Mouse (Mus musculus) brain, embryonic 18.5 days (tissue): ENCODE results near the gene Cep350.
"Not testable (repeated sequence)": the region's sequence is repeated elsewhere in the genome, so short reads cannot be mapped to it uniquely, and the experiment has no call there.

Experiments
- DNase-seq: peaks from one replicate; pipeline ENCODE4 v3.0.0-alpha.2; 2012; ENCODE audit warnings: low read depth, low spot score

Gene Cep350

DNA sequence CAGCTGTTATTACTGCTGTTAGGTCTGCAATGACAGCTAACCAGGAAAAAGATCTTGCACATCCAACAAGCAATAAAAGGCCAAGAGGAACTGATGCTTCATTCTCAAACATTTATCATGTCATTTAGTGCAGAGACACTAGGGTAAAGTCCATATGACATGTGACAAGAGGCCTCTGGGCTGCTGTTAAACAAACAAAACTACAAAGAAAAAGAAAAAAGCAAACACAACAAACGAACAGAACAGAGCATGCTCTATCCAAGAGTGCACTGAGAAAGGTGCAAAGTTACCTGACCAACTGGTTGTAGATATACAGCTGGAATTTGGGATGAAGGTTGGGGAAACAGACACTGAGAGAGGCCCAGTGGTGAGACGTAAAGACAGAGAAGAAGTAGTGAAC, 86.2 kb downstream of the Cep350 start:
- no peak for DNase-seq

DNA sequence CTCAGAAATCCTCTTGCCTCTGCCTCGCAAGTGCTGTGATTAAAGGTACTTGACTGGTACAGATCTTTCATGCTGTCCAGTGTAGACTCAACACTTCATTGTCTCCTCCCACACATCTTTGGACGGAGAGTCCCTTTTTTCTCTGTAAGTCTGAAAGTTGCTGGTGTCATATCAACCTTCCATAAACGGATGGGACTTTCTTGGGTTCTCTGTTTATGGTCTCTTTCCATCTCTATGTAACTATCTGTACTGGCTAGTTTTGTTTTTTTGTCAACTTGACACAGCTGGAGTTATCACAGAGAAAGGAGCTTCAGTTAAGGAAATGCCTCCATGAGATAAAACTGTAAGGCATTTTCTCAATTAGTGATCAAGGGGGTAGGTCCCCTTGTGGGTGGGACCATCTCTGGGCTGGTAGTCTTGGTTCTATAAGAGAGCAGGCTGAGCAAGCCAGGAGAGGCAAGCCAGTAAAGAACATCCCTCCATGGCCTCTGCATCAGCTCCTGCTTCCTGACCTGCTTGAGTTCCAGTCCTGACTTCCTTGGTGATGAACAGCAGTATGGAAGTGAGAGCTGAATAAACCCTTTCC, 90.3 kb downstream of the Cep350 start:
- DNase-seq = not testable (repeated sequence)

- no peak for DNase-seq
Measured at GRCm38 (mm10) chr1:155879596-155879995, 93.5 kb downstream of the Cep350 start.

DNA sequence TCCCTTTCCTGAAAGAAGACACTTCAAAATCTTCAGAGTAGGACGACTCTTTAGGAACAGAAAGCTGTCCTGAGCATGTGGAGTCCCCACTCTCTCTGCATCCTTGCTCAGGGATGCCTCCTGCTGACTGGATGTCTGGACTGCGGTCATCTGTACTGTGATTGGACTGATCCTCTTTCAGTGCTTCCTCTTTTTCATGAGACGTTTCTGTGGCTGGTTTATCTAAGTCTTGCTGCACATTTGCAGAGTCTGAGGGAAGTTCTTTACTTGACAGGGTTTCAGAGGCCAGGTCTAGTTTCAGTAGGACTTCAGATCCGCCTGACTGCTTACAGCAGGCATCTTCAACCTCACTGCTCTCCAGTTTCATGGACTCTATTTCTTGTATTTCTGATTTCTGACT, 110.1 kb downstream of the Cep350 start:
- DNase-seq = no peak

DNA sequence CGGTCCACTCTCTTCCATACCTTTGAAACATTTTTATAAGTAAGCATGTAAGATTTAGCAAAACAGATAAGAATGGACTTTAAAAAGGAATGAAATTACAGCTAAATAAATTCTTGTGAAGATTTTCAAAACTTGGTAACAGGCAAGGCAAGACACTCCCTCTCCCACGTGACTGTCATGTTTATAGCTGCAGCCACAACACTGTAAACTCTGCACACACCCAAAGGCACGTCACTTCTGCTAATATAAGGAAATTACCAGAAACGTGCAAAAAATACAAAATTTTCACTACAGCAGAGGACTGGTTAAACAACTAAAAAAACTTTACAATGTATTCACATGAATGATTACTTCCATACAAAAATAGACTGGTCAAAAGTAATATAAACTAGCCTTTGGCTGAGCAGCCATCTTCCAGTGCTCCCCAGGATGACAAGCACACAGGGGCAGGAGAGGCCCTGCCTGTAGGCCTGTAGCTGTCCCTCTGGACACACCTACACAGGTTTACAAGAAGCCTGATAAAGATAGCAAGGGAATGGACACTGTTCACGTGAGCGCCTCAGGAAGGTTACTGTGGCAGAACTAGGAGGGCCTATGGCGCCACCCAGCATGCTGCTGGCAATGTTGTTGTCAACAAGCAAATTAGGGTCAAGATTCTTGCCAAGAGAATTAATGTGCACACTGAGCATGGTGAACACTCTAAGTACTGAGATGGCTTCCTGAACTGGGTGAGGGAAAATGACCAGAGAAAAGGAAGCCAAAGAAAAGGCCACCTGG, 117.9 kb downstream of the Cep350 start:
- no peak for DNase-seq

DNA sequence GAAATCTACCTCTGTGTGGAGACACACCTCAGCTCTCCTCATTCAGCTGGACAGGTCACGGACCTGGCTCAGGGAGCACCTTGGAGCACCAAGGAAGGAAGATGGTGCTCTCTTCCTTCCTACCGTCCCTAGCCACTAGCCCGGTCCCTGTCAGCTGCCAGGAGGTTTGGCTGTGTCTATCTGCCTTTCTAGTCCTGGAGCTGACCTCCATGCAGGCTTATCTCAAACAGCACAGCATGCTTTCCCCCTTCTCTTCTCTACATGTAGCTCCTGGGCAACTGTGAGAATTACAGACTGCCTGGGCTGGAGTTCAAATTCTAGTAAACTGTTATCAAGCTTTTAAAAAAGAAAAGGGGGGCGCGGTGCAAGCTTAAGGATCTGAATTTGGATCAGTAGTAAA, 120.0 kb downstream of the Cep350 start:
- DNase-seq = no peak

- no peak for DNase-seq
Measured at GRCm38 (mm10) chr1:155844235-155844634, 128.8 kb downstream of the Cep350 start.

DNA sequence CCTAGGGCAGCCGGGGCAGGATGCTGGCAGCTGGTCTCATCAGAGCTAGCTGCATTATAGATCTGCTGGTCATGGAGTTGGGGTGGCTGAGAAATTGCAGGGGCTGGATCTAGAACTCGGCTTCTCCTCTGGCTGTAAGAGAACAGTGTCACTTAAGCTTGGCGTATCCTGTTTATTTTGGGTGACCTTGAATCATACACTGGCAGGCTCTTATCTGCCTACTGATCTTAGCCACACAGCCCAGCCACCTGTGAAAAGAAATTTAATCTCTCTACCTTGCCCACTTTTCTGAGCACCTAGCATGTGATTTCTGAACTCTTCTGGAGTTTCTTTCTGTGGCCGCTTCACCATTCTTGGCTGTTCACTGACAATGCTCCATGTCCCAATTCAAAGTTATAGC, 129.5 kb downstream of the Cep350 start:
- no peak for DNase-seq

GRCm38 (mm10) chr1:155835667-155836066, 137.4 kb downstream of the Cep350 start:
- no peak for DNase-seq

GRCm38 (mm10) chr1:155833610-155834009, 139.4 kb downstream of the Cep350 start:
- DNase-seq = no peak

DNA sequence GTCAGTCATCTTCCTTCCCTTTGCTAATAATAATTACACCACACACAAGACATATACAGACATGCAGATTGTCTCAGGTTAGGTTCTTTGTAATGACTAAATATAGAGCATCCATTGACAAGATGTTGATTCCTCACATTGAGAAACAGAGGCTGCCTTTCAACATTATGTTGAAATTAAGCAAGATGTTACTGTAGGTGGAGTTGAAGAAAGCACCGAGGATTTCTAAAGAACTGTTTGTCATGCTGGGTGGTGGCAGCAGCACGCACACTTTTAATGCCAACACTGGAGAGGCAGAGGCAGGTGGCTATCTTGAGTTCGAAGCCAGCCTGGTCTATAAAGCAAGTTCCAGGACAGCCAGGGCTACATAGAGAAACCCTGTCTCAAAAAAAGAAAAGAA, 141.1 kb downstream of the Cep350 start:
- DNase-seq = no peak

- no peak for DNase-seq
Measured at GRCm38 (mm10) chr1:155830861-155831260, 142.2 kb downstream of the Cep350 start.

DNA sequence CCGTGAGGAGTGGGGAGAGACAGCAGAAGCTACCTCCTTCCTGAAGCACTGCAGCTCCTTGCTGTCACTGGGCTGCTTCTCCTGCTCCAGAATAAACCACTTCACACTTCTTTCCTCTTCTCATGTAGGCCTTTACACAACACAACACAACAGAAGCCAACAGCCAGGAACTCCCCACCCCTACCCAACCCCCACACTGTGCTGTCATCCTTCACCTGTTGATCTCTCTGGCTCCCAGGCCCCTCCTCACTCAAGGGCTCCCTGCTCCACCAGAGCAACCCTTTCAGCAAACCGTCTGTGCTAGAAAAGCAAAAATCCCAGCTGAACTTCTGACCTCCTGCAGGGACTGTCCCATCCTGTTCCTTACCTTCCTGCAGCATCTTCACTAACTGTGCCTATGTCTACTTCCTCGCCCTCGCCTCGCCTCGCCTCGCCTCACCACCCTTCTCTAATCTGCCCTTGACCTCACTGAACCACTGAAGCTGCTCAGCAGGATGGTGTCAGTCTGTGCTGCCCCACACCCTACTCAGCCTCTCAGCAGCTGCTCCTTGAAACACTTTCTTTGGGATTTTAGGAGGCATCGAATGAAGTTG, 145.3 kb downstream of the Cep350 start:
- no peak for DNase-seq

DNA sequence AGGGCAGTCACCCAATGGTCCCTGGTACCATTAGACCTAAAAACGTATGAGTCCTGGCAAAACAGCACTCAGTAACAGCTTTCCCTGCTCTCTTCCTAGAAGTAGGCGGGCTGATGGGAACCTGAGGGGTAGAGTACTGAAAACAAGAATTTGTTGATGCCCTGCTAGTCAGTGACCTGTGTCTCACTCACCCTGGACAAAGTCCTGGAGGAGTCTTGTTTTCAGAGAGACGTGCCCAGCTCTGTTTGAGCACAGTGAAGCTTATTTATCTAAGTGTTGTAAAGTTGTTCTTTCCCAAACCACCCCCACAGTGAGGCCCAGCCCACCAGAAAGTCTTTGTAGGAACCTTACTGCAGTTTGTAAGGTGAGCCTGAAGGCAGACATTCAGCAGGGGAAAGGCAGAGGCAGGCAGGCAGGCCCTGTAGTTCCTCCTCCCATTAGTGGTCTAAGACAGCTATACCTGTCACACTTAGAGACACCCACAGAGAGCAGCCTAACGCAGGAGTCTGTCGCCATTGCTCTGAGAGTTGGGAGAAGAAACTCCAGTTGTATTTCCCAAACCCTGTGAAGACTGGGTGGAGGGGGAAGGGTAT, 146.2 kb downstream of the Cep350 start:
- DNase-seq = no peak

DNA sequence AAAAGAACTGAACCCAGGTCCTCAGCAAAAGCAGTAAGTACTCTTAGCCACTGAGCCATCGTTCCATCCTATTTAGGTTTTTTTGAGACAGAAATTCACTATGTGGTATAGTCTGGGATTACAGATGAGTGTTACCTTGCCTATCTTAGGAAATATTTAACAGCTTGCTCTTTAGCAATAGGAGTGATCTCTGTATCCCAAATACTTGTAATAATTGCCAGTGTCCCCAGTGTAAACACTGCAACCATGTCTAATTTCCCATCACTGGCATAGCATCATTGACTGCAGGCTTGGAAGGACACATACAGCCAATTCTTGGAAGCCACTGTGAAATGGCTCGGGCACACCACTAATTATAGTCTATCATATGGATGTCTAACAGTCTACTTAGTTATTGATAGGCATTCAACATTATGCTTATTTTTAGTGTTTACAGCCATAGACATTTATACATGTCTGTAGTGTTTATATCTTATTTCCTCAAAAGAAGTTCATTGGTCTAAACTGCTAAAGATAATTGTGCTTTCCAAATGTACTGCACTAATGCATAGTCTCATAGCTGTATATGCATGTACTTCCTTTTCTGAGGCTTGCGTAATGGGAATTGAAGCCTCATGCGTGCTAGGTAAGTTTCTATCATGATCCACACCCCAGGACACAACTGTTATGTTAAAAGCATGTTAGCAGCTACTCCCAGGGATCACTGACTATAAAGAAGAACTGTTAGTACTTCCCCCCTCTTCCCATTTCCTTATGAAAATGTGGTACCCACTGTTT, 146.9 kb downstream of the Cep350 start:
- DNase-seq = no peak

DNA sequence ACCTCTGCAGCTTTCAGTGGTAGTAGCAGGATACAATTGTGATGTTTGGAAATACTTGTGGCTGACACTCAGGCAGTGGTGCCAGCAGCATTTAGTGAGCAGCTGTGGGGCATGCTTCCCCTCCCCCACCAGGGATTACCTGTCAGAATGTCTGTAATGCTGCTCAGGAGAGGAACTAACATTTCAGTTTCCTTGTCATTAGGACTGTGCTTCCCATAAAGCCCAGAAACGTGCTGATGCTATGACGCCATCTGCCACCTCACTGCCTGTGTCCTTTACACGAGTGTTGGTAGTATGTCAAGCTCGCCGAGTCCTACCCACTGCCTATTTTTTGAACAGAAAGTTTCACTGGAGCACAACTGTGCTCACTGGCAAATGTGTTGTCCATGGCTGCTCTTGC, 152.4 kb downstream of the Cep350 start:
- no peak for DNase-seq

DNA sequence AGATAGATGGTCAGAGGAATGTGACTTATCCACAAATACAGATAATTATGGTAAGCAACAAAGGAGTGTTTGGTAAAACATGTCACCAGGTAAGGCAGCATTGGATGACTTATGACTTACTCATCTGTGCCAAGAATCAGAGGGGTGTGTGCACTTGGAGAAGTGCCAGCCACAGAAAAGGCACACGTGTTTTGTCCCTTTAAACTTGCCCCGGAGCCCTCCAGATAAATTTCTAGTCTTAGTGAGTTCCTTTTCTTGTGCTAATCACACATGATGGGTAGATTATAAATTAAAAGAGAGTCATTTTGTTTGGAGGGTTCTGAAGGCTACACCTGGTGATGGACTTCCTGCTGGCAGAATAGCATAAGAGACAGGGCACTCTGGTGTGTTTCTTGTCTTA, 156.9 kb downstream of the Cep350 start:
- no peak for DNase-seq

DNA sequence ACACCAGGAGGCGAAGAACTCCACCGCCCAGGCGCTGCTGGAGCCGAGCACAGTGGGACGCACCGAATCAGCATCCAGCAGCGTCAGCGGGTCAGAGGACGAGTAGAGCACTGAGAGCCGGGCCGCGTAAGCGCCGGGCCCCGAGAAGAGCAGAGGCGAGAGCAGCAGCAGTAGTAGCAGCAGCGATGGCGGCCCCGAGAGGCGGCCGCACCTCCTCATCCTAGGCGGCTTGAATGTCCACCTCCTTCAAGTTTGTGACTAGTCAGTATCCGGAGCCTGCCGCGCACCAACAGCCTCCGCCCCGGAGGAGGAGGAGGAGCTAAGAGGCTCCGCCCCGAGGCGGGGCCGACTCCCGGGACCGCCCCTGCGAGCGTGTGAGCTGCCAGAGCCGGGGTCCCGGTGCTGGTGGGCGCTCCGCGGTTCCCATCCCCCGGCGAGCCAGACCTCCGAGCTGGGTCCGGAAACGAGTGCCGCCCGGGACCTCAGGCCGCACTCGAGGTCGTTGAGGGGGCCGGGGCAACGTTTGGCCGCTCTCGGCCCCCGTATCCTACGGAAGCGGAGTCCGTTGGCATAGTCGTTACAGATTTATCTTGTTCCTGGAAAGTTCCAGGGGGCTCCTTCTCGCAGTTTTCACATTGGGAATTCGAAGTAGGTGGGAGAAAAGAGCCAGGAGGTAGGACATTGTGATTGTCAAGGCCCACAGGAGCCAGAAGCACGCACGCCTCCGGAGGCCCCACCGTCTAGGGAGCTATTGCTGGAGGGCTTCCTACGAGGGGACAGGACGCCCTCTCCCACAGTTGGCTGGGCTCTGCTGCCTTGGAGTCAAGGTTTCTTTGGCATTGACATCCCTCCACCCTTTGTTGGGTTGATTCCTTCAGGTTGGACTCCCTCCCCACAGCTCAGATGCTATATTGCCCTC, 160.2 kb downstream of the Cep350 start, which contains the start of gene Qsox1:
Gene Qsox1 (minus strand): TSS at position 309 of the 919 bp plus-strand sequence.
- peak; percentile 66 for DNase-seq

GRCm38 (mm10) chr1:155811995-155812580, 161.0 kb downstream of the Cep350 start:
- DNase-seq = peak; percentile 4

- no peak for DNase-seq
Measured at GRCm38 (mm10) chr1:155810616-155811015, 162.4 kb downstream of the Cep350 start.
